Mouse (Mus musculus) spleen, adult 2 months (tissue): Measurements from ENCODE around the gene Lipc.

ENCODE experiments used
- CTCF ChIP-seq: fragments of 200-500 bp; IDR thresholded peaks from 2 replicates; pipeline ENCODE4 v1.5.1; 2011; ENCODE audit warnings: mild to moderate bottlenecking, inconsistent platforms; ENCODE audit not compliant: insufficient read depth, insufficient read length, insufficient replicate concordance; ENCODE audit errors: extremely low read depth
- POLR2A ChIP-seq: fragments of 200-500 bp; IDR thresholded peaks from 2 replicates; pipeline ENCODE4 v1.6.1; 2011; ENCODE audit warnings: low read depth, low read length, inconsistent platforms

DNA sequence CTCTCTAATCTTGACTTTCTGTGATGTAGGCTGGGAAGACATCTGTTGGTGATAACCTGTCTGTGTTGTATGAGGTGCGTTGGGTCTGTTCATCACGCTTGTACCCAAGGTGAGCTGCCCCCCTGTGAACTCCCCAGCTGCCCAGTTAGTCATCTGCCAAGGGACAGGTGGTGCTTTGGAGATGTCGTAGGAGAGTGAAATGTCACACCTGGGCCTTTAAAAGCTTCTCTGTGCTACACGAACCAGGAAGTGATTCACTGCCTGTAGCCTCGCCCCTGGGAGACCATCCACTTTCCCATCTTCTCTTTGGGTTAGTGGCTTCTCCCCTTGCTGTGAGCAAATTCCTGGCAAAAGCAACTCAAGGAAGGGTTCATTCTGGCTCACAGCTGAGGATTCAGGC, 6.4 kb upstream of the Lipc start:
- TF ChIP-seq POLR2A (no peak), CTCF (no peak)
